Mouse (Mus musculus) forebrain, embryonic 15.5 days (tissue): Measurements from ENCODE around the gene Arhgef19. TPM values are rescaled to one million over a fixed set of nuclear protein-coding genes. Genes with fewer than 3 reads are reported as not detected.

Source experiments
- ATAC-seq: fragments of 200-750 bp; cut with Nextera tagmentation; replicated peaks from 2 replicates; pipeline ENCODE4 v1.8.0; 2017; ENCODE audit warnings: mild to moderate bottlenecking, moderate TSS enrichment, moderate library complexity
- H3K27ac ChIP-seq: fragments of 300-500 bp; sonication (generic); replicated peaks from 2 replicates; pipeline ENCODE4 v1.5.1; 2015; ENCODE audit warnings: mild to moderate bottlenecking, inconsistent platforms
- H3K27me3 ChIP-seq: fragments of 300-500 bp; sonication (generic); 2 replicates; pipeline ENCODE4 v1.6.1; 2015; ENCODE audit warnings: inconsistent platforms
- H3K36me3 ChIP-seq: fragments of 300-500 bp; sonication (generic); 2 replicates; pipeline ENCODE4 v1.6.1; 2015; ENCODE audit warnings: mild to moderate bottlenecking, inconsistent platforms
- H3K4me1 ChIP-seq: fragments of 300-500 bp; sonication (generic); 2 replicates; pipeline ENCODE4 v1.6.1; 2015; ENCODE audit warnings: inconsistent platforms
- H3K4me2 ChIP-seq: fragments of 300-500 bp; sonication (generic); replicated peaks from 2 replicates; pipeline ENCODE4 v1.6.1; 2015; ENCODE audit warnings: mild to moderate bottlenecking, inconsistent platforms
- H3K4me3 ChIP-seq: fragments of 300-500 bp; sonication (generic); 2 replicates; pipeline ENCODE4 v1.5.1; 2015; ENCODE audit warnings: mild to moderate bottlenecking, inconsistent platforms
- H3K9ac ChIP-seq: fragments of 300-500 bp; sonication (generic); replicated peaks from 2 replicates; pipeline ENCODE4 v1.6.1; 2015; ENCODE audit warnings: mild to moderate bottlenecking, inconsistent platforms
- H3K9me3 ChIP-seq: fragments of 300-500 bp; sonication (generic); 2 replicates; pipeline ENCODE4 v1.6.1; 2016; ENCODE audit warnings: inconsistent platforms
- WGBS: fragments of 180-500 bp; shearing (Covaris S2); methylation state at CpG from one replicate; pipeline ENCODE4 v1.1.7; 2015; ENCODE audit warnings: mixed read lengths; 5-methylcytosine and 5-hydroxymethylcytosine counted together
- polyA plus RNA-seq: library from polyadenylated mRNA; unstranded; fragments of >200 nt; fragmentation: Nextera tagmentation; extraction: Ambion mirVana; gene quantifications from 2 replicates; pipeline ENCODE4 v1.2.1, GENCODE M21; 2015

Arhgef19 gene
- polyA plus RNA-seq, 1 experiment from 2014 or later: 1.3 TPM

DNA sequence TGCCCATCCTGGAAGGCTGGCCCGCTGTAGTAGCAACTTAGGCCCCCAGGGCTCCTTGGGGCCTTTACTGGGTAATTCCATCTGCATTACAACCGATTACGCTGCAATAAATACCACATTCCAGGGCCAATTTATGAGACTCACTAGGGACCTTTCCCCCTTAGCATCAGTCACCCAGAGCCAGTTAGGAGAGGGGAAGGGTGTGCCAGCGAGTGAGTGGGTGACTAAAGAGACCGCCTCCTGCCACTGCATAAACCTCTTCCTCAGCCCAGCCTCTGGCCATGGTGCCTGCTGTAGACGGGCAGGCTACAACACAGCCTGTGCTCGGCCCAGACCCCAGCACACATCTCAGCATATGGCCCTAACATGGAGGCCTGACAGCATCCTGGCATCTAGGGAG lies 58.6 kb downstream of the Arhgef19 start:
- H3K9me3 ChIP-seq: no peaks in the 10 kb centered on the region
- no peaks in the 10 kb centered on the region for H3K36me3 ChIP-seq
- H3K4me1 ChIP-seq: peaks cover 20% of the 10 kb centered on the region
- no peak overlapping the region for H3K4me2 ChIP-seq
- no peak overlapping the region for H3K27ac ChIP-seq
- WGBS: 76% methylated on average over 7 of the region's 7 CpGs
- no peak overlapping the region for H3K9ac ChIP-seq
- no peak for ATAC-seq
- no peak overlapping the region for H3K4me3 ChIP-seq
- H3K27me3 ChIP-seq: peaks cover 38% of the 10 kb centered on the region

DNA sequence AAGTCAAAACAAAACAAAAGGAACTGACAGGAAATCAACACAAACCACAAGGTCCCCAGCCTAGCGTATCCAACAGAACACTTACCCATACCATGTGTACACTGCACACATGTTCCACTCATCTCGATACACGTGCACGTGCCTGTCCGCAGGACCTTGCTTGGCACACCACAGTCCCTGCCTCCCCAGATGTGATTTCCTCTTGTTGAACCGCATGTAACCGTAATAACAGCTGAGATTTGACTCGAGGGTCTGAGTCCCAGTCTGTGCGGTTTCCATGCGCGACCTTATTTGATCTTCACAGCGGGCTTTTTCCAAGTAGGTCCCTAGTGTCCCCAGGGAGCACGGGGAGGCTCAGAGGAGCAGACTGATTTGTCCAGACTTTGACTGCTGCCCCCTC lies 60.1 kb downstream of the Arhgef19 start:
- Histone ChIP-seq H3K9ac (no peak overlapping the region), H3K4me2 (no peak overlapping the region), H3K27me3 (peaks cover 43% of the 10 kb centered on the region), H3K27ac (no peak overlapping the region), H3K4me3 (no peak overlapping the region), H3K36me3 (no peaks in the 10 kb centered on the region), H3K4me1 (peaks cover 20% of the 10 kb centered on the region), H3K9me3 (no peaks in the 10 kb centered on the region)
- 72% methylated on average over 13 of the region's 13 CpGs for WGBS
- no peak for ATAC-seq

DNA sequence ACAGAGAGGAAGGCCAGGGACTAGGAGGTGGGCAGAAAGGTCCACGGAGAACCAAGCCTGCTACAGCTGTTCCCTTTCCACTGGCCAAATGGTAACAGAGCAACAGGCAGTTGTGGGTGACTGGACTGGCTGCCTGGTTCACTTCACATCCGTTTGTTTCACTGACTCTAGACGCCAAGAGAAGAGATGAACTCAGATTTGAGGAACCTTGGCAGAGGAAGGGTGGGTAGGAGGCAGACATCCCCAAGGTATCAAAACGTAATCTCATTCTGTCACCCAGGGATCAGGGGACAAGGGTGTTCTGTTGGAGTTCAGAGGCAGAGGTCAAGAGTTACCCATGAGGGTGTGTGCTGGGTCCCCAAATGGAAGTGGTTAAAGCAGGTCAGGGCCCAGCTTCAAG lies 60.9 kb downstream of the Arhgef19 start:
- H3K4me3 ChIP-seq: no peak overlapping the region
- peaks cover 20% of the 10 kb centered on the region for H3K4me1 ChIP-seq
- no peak for ATAC-seq
- no peak overlapping the region for H3K4me2 ChIP-seq
- H3K36me3 ChIP-seq: no peaks in the 10 kb centered on the region
- H3K27ac ChIP-seq: no peak overlapping the region
- no peak overlapping the region for H3K9ac ChIP-seq
- H3K9me3 ChIP-seq: no peaks in the 10 kb centered on the region
- H3K27me3 ChIP-seq: peaks cover 43% of the 10 kb centered on the region
- WGBS: 79% methylated on average over 4 of the region's 4 CpGs

DNA sequence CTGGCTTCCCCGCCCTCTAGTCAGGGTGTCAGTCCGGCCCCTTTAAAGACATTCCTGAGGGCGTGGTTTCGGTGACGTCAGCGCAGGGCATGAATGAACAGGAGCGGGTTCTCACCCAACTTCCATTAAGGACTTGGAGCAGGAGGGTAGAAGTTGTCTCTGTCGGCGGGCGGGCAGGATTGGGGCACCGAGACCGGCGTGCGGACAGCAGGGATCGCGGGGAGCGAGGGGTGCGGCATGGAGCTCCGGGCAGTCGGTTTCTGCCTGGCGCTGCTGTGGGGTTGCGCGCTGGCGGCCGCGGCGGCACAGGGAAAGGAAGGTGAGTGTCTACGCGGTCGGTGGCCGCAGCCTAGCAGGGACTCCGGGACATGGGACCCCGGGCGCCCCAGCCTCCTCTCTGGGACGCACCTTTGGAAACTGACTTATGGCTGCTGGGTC lies 61.8 kb downstream of the Arhgef19 start, which contains the start of gene Epha2:
Epha2 (plus strand) TSS at position 125 of the 438 bp plus-strand sequence.
- peaks cover 43% of the 10 kb centered on the region for H3K27me3 ChIP-seq
- H3K27ac ChIP-seq: no peak within 1 kb of the TSS
- H3K9me3 ChIP-seq: no peaks in the 10 kb centered on the region
- H3K36me3 ChIP-seq: no peaks in the 10 kb centered on the region
- H3K4me3 ChIP-seq: peak within 1 kb of the TSS; percentile 59
- peaks cover 12% of the 10 kb centered on the region for H3K4me1 ChIP-seq
- WGBS: under 1% methylated on average over 35 of the region's 35 CpGs
- peak; percentile 64; the same call in 1 of the 2 replicates for ATAC-seq
- peak within 1 kb of the TSS; percentile 49 for H3K9ac ChIP-seq
- peak within 1 kb of the TSS; percentile 99 for H3K4me2 ChIP-seq

DNA sequence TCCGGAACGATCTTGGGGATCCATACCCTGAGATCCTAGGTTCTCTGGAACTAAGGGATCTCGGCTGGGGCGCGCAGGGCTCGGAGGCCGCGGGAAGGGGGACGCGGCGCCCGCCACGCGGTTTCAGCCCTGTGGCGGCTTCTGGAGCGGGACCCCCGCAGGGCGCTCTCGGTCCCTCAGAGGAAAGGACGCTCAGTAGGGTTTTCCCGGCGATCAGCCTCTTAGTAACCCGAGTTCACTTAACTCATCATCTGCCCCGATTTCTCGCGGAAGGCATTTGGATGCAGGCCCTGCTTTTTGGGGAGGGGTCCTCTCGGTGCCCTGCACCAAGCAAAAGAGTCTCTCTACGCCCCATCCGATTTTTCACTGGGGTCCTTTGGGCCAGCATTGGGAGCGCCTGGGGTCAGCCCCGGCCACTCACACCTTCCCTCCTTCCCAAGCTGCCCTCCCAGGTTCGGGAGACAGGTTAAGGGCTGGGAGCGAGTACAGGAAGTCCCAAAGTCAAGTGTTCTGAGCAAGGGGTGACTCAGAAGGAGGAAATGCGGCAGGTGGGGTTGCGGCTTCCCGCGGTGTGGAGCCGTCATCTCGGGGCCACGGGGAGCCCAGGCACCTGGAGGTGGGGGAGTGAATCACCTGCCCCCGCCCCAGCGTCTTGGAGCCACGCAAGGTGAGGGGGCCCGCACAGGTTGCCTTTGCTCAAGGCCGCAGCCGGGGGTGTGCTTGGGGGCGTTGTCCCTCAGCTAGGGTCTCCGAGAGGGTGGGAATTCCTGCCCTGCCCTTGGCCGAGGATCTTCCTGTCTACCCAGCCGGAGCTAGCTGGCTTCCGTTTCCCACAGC lies 62.5 kb downstream of the Arhgef19 start:
- Histone ChIP-seq H3K27ac (no peak overlapping the region), H3K9ac (peak overlapping the region; percentile 49), H3K36me3 (no peaks in the 10 kb centered on the region), H3K4me2 (peak overlapping the region; percentile 99), H3K4me1 (peaks cover 12% of the 10 kb centered on the region), H3K4me3 (peak overlapping the region; percentile 59), H3K27me3 (peaks cover 42% of the 10 kb centered on the region), H3K9me3 (no peaks in the 10 kb centered on the region)
- WGBS: 1% methylated on average over 51 of the region's 51 CpGs
- ATAC-seq: no peak

DNA sequence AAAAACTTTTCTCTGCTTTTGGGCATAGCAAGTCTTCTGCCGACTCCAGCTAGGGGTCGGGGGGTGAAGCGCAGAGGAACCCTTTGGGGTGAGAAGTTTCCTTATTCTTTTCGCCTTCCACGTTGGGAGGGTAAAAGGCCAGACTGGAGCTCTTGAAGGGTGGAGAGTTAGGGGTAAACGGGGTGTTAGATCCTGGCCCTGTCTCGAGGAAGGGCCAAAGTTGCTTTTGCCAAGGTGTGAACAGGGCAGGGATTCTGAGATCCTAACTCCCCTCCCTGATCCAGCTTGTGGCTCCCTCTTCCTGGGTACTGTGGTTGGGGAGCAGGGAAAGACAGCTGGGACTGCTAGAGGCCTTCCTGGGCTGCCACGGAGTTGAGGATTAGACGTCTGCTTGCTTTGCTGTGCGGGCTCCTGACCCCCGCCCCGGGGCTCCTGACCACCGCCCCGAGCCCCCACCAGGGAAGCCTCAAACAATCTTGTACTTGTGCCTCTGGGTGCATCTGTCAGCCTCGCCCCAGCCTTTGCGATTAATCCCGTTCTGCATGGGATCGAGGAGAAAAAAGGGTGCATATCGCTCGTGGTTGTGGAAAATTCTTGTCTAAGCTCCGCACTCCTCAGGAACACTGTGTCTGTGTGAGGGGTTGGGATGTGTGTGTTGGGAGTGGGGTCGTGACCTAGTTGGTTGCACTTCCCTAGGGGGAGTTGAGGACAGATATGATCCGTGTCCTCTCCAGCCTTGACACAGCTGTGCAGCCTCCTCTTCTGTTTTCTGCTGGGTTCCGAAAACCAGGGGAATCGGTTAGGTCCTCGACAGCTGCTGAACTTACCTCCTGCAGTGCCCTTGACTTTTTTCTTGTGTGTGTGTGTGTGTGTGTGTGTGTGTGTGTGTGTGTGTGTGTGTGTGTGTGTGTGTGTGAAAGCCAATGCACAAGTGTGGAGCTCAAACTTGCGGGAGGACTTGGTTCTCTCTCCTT lies 63.4 kb downstream of the Arhgef19 start:
- ATAC-seq: no peak
- Histone ChIP-seq H3K4me1 (peaks cover 12% of the 10 kb centered on the region), H3K9me3 (no peaks in the 10 kb centered on the region), H3K27ac (no peak overlapping the region), H3K9ac (no peak overlapping the region), H3K4me2 (peak overlapping the region; percentile 99; the same call in 1 of the 2 replicates), H3K36me3 (no peaks in the 10 kb centered on the region), H3K4me3 (peak overlapping the region; percentile 59), H3K27me3 (peaks cover 38% of the 10 kb centered on the region)
- 11% methylated on average over 27 of the region's 27 CpGs for WGBS

DNA sequence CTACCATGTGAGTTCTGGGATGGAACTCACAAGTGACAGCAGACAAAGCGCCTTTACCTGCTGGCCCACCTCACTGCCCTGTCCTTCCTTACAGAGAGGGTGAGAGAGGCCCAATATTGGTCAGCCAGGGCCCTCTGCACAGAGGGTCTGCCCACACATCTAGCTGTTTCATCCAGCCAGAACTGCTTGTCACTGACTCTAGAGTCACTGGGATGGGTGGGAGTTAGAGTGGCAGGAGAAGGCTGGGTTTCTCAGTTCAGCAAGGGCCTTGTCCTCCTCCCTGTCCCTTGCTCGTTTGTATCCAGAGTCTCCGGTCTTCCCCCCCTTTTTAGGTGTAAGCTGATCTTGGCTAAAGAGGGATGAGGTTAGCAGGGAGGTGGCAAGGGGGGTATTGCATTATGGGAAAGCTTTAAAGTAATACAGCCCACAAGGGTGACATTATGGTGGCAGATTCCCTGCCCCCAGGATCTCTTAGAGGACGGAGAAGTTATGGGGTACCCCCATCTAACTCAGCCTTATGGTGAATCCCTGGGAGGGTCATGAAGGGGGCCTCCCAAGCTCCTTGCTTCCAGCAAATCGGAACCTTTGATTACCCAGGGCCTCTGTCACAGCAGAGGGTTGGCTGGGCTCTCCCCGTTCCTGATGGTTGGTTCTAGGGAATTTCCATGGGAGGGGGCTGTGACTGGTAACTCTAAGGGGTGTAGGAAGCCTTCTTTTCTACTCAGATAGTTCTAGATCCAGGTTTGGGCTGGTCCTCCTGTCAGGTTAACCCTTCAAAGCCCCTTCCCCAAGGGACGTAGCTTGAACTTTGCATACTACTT lies 64.3 kb downstream of the Arhgef19 start:
- Histone ChIP-seq H3K36me3 (no peaks in the 10 kb centered on the region), H3K4me2 (0 out of 2 replicates have a peak overlapping the region, but pooled peaks have one; percentile 4), H3K9ac (no peak overlapping the region), H3K4me1 (peaks cover 12% of the 10 kb centered on the region), H3K4me3 (no peak overlapping the region), H3K27ac (no peak overlapping the region), H3K9me3 (no peaks in the 10 kb centered on the region), H3K27me3 (peaks cover 38% of the 10 kb centered on the region)
- ATAC-seq: no peak
- WGBS: 51% methylated on average over 7 of the region's 7 CpGs

DNA sequence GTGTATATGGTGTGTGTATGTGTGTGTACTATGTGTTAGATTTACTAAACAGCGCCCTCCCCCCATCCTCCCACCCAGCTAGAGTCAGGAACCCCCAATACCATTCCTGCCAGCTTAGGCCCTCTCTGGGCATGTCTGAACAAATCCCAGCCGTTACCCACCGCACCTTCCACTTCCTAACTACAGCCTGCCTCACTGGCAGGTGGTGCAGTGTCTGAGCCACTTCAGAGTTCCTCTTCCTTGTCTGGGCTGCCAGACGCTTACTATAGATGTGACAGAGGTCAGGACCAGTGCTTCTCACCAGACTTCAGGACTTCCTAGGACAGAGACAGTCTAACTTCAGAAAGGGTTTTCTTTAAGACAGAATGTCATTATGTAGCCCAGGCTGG lies 64.9 kb downstream of the Arhgef19 start:
- H3K4me1 ChIP-seq: peaks cover 12% of the 10 kb centered on the region
- no peaks in the 10 kb centered on the region for H3K9me3 ChIP-seq
- WGBS: 92% methylated on average over 4 of the region's 4 CpGs
- H3K4me2 ChIP-seq: no peak overlapping the region
- no peak overlapping the region for H3K27ac ChIP-seq
- H3K27me3 ChIP-seq: peaks cover 38% of the 10 kb centered on the region
- no peak for ATAC-seq
- no peak overlapping the region for H3K9ac ChIP-seq
- H3K4me3 ChIP-seq: no peak overlapping the region
- no peaks in the 10 kb centered on the region for H3K36me3 ChIP-seq

DNA sequence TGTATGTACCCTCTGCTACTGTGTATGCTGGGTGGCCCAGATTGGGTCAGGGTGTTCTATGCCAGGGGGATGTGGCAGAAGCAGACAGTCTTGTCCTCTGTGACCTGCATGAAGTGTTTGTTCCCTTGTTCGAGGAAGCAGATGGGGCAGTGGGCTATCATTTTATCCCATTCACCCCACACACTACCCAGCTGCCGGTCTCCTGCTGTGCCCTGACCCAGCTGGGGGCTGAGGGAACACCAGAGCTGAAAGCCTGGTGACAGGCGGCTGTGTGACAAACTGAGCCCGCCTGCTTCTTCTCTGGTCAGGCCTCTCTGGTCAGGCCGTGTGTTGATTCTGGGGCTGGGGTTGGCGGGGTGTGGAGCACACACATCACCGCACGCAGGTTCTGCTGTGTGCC lies 66.8 kb downstream of the Arhgef19 start:
- H3K36me3 ChIP-seq: no peaks in the 10 kb centered on the region

More for the DNA sequence above, 66.8 kb downstream of the Arhgef19 start:
- no peak overlapping the region for H3K9ac ChIP-seq
- peaks cover 22% of the 10 kb centered on the region for H3K4me1 ChIP-seq
- no peak overlapping the region for H3K4me3 ChIP-seq
- no peak overlapping the region for H3K4me2 ChIP-seq
- peaks cover 28% of the 10 kb centered on the region; the same call in 1 of the 2 replicates for H3K27me3 ChIP-seq
- no peaks in the 10 kb centered on the region for H3K9me3 ChIP-seq
- no peak overlapping the region for H3K27ac ChIP-seq
- WGBS: 32% methylated on average over 8 of the region's 8 CpGs
- ATAC-seq: no peak
